Mouse (Mus musculus): ENCODE data around the gene Maff. TPM values are rescaled to one million over a fixed set of nuclear protein-coding genes. Genes with fewer than 3 reads are reported as not detected.

The Maff gene
- polyA plus RNA-seq (2017; shearing (Covaris generic)) = 0.18 TPM

DNA sequence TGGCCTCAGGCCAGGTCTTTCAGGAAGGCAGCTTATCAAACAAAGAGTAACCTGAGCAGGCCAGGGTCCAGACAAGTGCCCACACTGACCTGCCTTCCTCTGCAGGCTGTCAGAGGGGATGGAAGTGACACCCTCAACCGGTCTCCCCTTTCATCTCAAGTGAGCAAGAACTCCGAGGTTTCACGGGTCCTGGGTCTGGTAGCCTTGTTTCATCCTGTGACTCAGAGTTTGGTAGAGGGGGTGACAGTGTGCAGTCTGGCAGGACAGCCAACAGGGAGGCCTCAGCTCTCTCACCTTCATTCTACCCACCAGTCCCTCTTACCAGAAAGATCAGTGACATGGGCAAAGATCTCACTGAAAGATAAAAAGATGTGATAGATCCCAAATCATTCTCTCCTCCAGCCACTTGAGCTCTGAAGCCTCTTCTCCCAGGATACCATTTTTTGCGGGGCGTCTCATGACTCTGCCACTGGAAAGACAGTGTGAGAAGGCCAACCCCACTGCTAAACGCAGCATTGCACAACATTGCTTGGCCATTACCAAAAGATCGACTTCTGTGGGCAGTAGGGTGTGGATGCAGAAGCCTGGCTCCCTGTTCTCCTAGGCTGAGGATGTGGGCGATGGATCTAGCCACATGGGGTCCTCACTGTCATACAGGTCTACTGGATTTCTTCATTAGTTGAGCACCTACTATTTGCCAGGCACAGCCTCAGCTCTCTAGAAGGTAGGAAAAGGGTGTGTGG lies at the start of gene Maff:
Gene Maff, plus strand, starts transcription at position 571 of the 743 bp plus-strand sequence.

DNA sequence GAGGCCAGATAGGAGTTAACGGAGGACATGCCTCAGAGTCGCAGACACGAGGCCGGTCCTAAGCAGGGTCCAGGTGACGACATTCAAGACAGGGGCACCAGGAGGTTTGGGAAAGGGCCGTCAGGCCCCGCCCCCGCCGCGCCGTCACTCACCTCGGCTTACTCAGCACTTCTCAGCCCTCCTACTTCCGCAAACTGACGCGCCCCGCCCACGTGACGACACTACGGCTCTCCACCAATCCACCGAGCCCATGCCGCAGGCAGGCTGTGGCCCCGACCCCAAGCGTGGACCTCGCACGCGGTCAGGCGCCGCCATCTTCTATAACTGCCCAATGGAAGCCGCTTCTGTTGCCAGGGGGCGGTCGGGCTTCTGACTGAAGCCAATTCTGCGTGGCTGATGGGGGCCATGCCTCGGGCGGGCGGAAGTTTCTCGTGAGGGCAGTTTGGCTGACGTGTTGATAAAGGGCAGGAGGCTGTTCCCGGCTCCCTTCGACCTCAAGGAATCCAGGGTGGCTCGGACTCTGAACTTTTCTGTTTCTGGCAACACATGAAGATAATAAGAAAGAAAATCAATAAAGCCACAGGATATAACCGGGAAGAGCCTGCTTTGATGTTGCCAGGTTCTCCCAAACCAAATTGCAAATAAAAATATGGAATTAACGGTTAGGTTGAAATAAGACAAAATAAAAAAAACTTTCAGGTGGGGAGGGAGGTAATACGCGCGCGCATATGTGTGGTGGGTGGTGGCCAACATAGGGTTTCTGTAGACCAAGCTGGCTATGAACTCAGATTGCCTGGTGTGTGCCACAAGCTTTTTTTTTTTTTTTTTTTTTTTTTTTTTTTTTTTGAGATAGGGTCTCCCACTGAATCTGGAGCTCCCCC lies 18.1 kb upstream of the Maff start, which contains the start of gene Pla2g6:
Gene Pla2g6, minus strand, starts transcription at position 333 of the 881 bp plus-strand sequence.

DNA sequence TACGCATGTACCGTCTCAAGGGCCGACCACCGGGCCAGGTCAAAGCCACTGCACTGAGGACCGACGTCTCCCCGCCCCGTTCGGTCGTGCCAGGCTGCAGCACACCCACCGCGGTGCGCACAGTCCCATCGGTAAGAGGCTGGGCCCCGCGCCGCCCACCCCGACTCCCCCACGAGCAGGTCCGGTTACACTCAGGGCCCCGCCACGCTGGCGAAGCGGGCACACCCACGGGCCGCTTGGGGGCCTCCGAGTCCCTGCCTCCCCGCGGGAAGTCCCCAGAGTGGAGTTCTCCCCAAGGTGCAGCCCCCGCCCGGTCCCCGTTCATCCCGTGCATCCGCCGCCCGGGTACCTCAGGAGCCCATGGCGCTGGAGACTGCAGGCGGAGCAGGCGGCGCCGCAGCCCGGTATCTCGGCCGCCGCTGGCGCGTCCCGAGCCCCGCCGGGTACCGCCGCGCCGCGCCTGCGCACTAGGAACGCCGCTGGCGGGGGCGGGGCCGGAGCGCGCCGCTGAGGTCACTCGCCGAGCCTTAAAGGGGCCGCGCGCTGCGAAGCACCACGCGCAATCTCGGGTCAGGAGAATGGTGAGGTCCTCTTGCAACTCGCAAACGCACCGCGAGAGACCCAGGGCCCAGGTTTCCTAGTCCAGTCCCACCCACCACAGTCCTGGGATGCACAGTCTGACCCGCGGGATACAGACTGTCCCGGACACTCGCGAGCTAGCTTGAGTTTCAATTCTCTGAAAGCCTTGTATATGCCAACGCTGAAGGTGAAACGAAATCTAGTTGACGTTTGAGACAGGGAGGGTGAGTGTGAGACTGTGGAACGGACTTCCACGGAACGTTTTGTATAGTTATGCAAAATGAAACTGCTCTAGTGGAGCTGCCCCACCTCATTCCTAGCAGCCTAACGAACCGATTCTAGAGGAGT lies 56.7 kb downstream of the Maff start, which contains the start of gene Tmem184b:
Gene Tmem184b, minus strand, starts transcription at position 734 of the 927 bp plus-strand sequence.

Other genes starting within 250 kb of the Maff start
- gene Micall1, start 237.7 kb upstream of the Maff start, polyA plus RNA-seq (2017; shearing (Covaris generic)) = 24.9 TPM
- 170 TPM for gene Polr2f, start 205.6 kb upstream of the Maff start, polyA plus RNA-seq (2017; shearing (Covaris generic))
- gene 1700088E04Rik, start 205.4 kb upstream of the Maff start, polyA plus RNA-seq (2017; shearing (Covaris generic)) = 2.3 TPM
- gene Sox10, start 181.4 kb upstream of the Maff start, polyA plus RNA-seq (2017; shearing (Covaris generic)) = not detected
- 44.4 TPM for gene Pick1, start 117.4 kb upstream of the Maff start, polyA plus RNA-seq (2017; shearing (Covaris generic))
- not detected for gene Gm49486, start 117.2 kb upstream of the Maff start, polyA plus RNA-seq (2017; shearing (Covaris generic))
- not detected for gene Slc16a8, start 91.9 kb upstream of the Maff start, polyA plus RNA-seq (2017; shearing (Covaris generic))
- gene Baiap2l2, start 61.1 kb upstream of the Maff start, polyA plus RNA-seq (2017; shearing (Covaris generic)) = not detected
- gene Pla2g6, start 18.2 kb upstream of the Maff start, polyA plus RNA-seq (2017; shearing (Covaris generic)) = 17.6 TPM
- 37.2 TPM for gene Tmem184b, start 56.9 kb downstream of the Maff start, polyA plus RNA-seq (2017; shearing (Covaris generic))
- gene Csnk1e, start 108.9 kb downstream of the Maff start, polyA plus RNA-seq (2017; shearing (Covaris generic)) = 7.7 TPM
- not detected for gene Kcnj4, start 158.6 kb downstream of the Maff start, polyA plus RNA-seq (2017; shearing (Covaris generic))
- gene Kdelr3, start 169.8 kb downstream of the Maff start, polyA plus RNA-seq (2017; shearing (Covaris generic)) = 0.20 TPM
- gene Ddx17, start 200.1 kb downstream of the Maff start, polyA plus RNA-seq (2017; shearing (Covaris generic)) = 28.7 TPM